Mouse (Mus musculus) ES-E14 (cell line): ENCODE measurements at regions not wholly inside any gene's neighbourhood (a gene's known extent, or its start where the extent isn't known, plus 50 kb on each side); places are given as distances from the start of the nearest gene placed in this dataset.

ENCODE experiments used
- CHD2 ChIP-seq: IDR thresholded peaks from 2 replicates; pipeline ENCODE4 v1.6.1; 2014; ENCODE audit warnings: mild to moderate bottlenecking, low read depth, low read length, inconsistent platforms
- MAFK ChIP-seq: IDR thresholded peaks from 2 replicates; pipeline ENCODE4 v1.6.1; 2014; ENCODE audit warnings: mild to moderate bottlenecking, low read depth, low read length, inconsistent platforms; ENCODE audit not compliant: insufficient read depth
- ZNF384 ChIP-seq: IDR thresholded peaks from 2 replicates; pipeline ENCODE4 v1.6.1; 2012; ENCODE audit warnings: low read depth, low read length, inconsistent platforms

- TF ChIP-seq CHD2 (no peak), ZNF384 (no peak), MAFK (no peak)
Measured at GRCm38 (mm10) chr2:161214681-161215458, 106.0 kb upstream of the Chd6 start.
